Mouse (Mus musculus) heart, embryonic 16.5 days (tissue): ENCODE results near the gene Rnf144a. TPM values are rescaled to one million over a fixed set of nuclear protein-coding genes. Genes with fewer than 3 reads are reported as not detected.
"Not testable (repeated sequence)": the region's sequence is repeated elsewhere in the genome, so short reads cannot be mapped to it uniquely, and the experiment has no call there.

ENCODE experiments used
- ATAC-seq: fragments of 200-750 bp; cut with Nextera tagmentation; replicated peaks from 2 replicates; pipeline ENCODE4 v1.8.0; 2017; ENCODE audit warnings: moderate number of reproducible peaks; ENCODE audit not compliant: insufficient read depth, low FRiP score; ENCODE audit errors: extremely low read depth
- H3K27ac ChIP-seq: fragments of 300-500 bp; sonication (generic); 2 replicates; pipeline ENCODE4 v1.5.1; 2014; ENCODE audit warnings: mild to moderate bottlenecking, low read length, control low read depth, moderate library complexity
- H3K27me3 ChIP-seq: fragments of 300-500 bp; sonication (generic); 2 replicates; pipeline ENCODE4 v1.6.1; 2014; ENCODE audit warnings: low read length, mixed read lengths; ENCODE audit not compliant: control insufficient read depth, insufficient read depth
- H3K36me3 ChIP-seq: fragments of 300-500 bp; sonication (generic); 2 replicates; pipeline ENCODE4 v1.6.1; 2014; ENCODE audit not compliant: control insufficient read depth, insufficient read depth
- H3K4me1 ChIP-seq: fragments of 300-500 bp; sonication (generic); 2 replicates; pipeline ENCODE4 v1.6.1; 2014; ENCODE audit warnings: low read length, mixed read lengths; ENCODE audit not compliant: control insufficient read depth, insufficient read depth
- H3K4me2 ChIP-seq: fragments of 300-500 bp; sonication (generic); 2 replicates; pipeline ENCODE4 v1.6.1; 2014; ENCODE audit warnings: low read depth, mild to moderate bottlenecking, control low read depth, low read length
- H3K4me3 ChIP-seq: fragments of 300-500 bp; sonication (generic); 2 replicates; pipeline ENCODE4 v1.5.1; 2014; ENCODE audit warnings: mild to moderate bottlenecking, control low read depth, low read length
- H3K9ac ChIP-seq: fragments of 300-500 bp; sonication (generic); 2 replicates; pipeline ENCODE4 v1.6.1; 2014; ENCODE audit warnings: low read length, control low read depth
- H3K9me3 ChIP-seq: fragments of 300-500 bp; sonication (generic); replicated peaks from 2 replicates; pipeline ENCODE4 v1.6.1; 2016; ENCODE audit warnings: low read length; ENCODE audit not compliant: control insufficient read depth
- WGBS: fragments of 180-500 bp; shearing (Covaris S2); extraction: QIAGEN DNeasy Blood & Tissue Kit; methylation state at CpG from one replicate; pipeline ENCODE4 v1.1.7; 2014; 5-methylcytosine and 5-hydroxymethylcytosine counted together
- polyA plus RNA-seq: library from polyadenylated mRNA; unstranded; fragments of >200 nt; fragmentation: Nextera tagmentation; extraction: Ambion mirVana; gene quantifications from 2 replicates; pipeline ENCODE4 v1.2.1, GENCODE M21; 2015

The Rnf144a gene
- polyA plus RNA-seq, 1 experiment from 2014 or later, result 12.1 TPM

- Histone ChIP-seq H3K27me3 (no peaks in the 10 kb centered on the region), H3K4me2 (no peak overlapping the region), H3K36me3 (no peaks in the 10 kb centered on the region), H3K4me1 (no peaks in the 10 kb centered on the region), H3K27ac (no peak overlapping the region), H3K9me3 (no peaks in the 10 kb centered on the region), H3K9ac (no peak overlapping the region), H3K4me3 (no peak overlapping the region)
- no peak for ATAC-seq
- WGBS, result 0% methylated on average over 2 of the region's 2 CpGs
Measured at GRCm38 (mm10) chr12:26444054-26444453, 29.0 kb upstream of the Rnf144a start.

GRCm38 (mm10) chr12:26439366-26439765 is 24.3 kb upstream of the Rnf144a start:
- no peak for ATAC-seq
- H3K27ac ChIP-seq, result no peak overlapping the region
- H3K4me1 ChIP-seq, result no peaks in the 10 kb centered on the region
- H3K4me2 ChIP-seq, result no peak overlapping the region
- no peak overlapping the region for H3K4me3 ChIP-seq
- H3K36me3 ChIP-seq, result no peaks in the 10 kb centered on the region
- no peak overlapping the region for H3K9ac ChIP-seq
- no peaks in the 10 kb centered on the region for H3K27me3 ChIP-seq
- no peaks in the 10 kb centered on the region for H3K9me3 ChIP-seq
- 56% methylated on average over 3 of the region's 3 CpGs for WGBS

GRCm38 (mm10) chr12:26437950-26438349 is 22.9 kb upstream of the Rnf144a start:
- no peak overlapping the region for H3K4me3 ChIP-seq
- no peaks in the 10 kb centered on the region for H3K36me3 ChIP-seq
- no peak overlapping the region for H3K4me2 ChIP-seq
- H3K9ac ChIP-seq, result no peak overlapping the region
- H3K27me3 ChIP-seq, result no peaks in the 10 kb centered on the region
- no peaks in the 10 kb centered on the region for H3K9me3 ChIP-seq
- 64% methylated on average over 3 of the region's 3 CpGs for WGBS
- ATAC-seq, result no peak
- H3K4me1 ChIP-seq, result no peaks in the 10 kb centered on the region
- no peak overlapping the region for H3K27ac ChIP-seq

GRCm38 (mm10) chr12:26436334-26436733 is 21.3 kb upstream of the Rnf144a start:
- WGBS, result 50% methylated on average over 4 of the region's 4 CpGs
- ATAC-seq, result no peak
- no peaks in the 10 kb centered on the region for H3K4me1 ChIP-seq
- no peak overlapping the region for H3K27ac ChIP-seq
- no peaks in the 10 kb centered on the region for H3K36me3 ChIP-seq
- H3K9me3 ChIP-seq, result no peaks in the 10 kb centered on the region
- no peak overlapping the region for H3K9ac ChIP-seq
- no peak overlapping the region for H3K4me2 ChIP-seq
- H3K4me3 ChIP-seq, result no peak overlapping the region
- no peaks in the 10 kb centered on the region for H3K27me3 ChIP-seq

GRCm38 (mm10) chr12:26428771-26429170 is 13.7 kb upstream of the Rnf144a start:
- H3K9ac ChIP-seq, H3K4me3 ChIP-seq, H3K4me2 ChIP-seq, ATAC-seq, H3K27ac ChIP-seq, H3K36me3 ChIP-seq, H3K9me3 ChIP-seq, H3K27me3 ChIP-seq, H3K4me1 ChIP-seq: not testable (repeated sequence)
- WGBS, result 85% methylated on average over 2 of the region's 2 CpGs

- Histone ChIP-seq H3K27me3 (no peaks in the 10 kb centered on the region), H3K27ac (no peak overlapping the region), H3K4me3 (no peak overlapping the region), H3K36me3 (no peaks in the 10 kb centered on the region), H3K9me3 (no peaks in the 10 kb centered on the region), H3K9ac (no peak overlapping the region), H3K4me1 (no peaks in the 10 kb centered on the region), H3K4me2 (no peak overlapping the region)
- WGBS, result 82% methylated on average over 2 of the region's 2 CpGs
- ATAC-seq, result no peak
Measured at GRCm38 (mm10) chr12:26424841-26425240, 9.8 kb upstream of the Rnf144a start.

GRCm38 (mm10) chr12:26418322-26418721 is 3.3 kb upstream of the Rnf144a start:
- Histone ChIP-seq H3K36me3 (no peaks in the 10 kb centered on the region), H3K4me2 (no peak overlapping the region)
- ATAC-seq, result no peak

GRCm38 (mm10) chr12:26416636-26417295 is 1.7 kb upstream of the Rnf144a start:
- no peaks in the 10 kb centered on the region for H3K36me3 ChIP-seq
- H3K4me3 ChIP-seq, result no peak overlapping the region
- no peak overlapping the region for H3K9ac ChIP-seq
- H3K27me3 ChIP-seq, result peaks cover 2% of the 10 kb centered on the region; the same call in 1 of the 2 replicates
- H3K4me2 ChIP-seq, result no peak overlapping the region
- WGBS, result 73% methylated on average over 7 of the region's 7 CpGs
- no peak for ATAC-seq
- H3K9me3 ChIP-seq, result no peaks in the 10 kb centered on the region
- H3K27ac ChIP-seq, result no peak overlapping the region
- peaks cover 17% of the 10 kb centered on the region for H3K4me1 ChIP-seq

More at GRCm38 (mm10) chr12:26418322-26418721, 3.3 kb upstream of the Rnf144a start:
- Histone ChIP-seq H3K4me3 (no peak overlapping the region), H3K27me3 (no peaks in the 10 kb centered on the region; the same call in 1 of the 2 replicates), H3K27ac (no peak overlapping the region), H3K9me3 (no peaks in the 10 kb centered on the region), H3K4me1 (peaks cover 3% of the 10 kb centered on the region; the same call in 1 of the 2 replicates), H3K9ac (no peak overlapping the region)
- WGBS, result 78% methylated on average over 4 of the region's 4 CpGs

- Histone ChIP-seq H3K27me3 (peaks cover 2% of the 10 kb centered on the region; the same call in 1 of the 2 replicates), H3K9ac (peak overlapping the region; percentile 81), H3K4me3 (peak overlapping the region; percentile 78), H3K27ac (peak overlapping the region; percentile 36), H3K36me3 (no peaks in the 10 kb centered on the region), H3K4me1 (peaks cover 27% of the 10 kb centered on the region), H3K4me2 (peak overlapping the region; percentile 95), H3K9me3 (no peaks in the 10 kb centered on the region)
- under 1% methylated on average over 63 of the region's 64 CpGs for WGBS
- peak; percentile 55 for ATAC-seq
Measured at GRCm38 (mm10) chr12:26414451-26415103, 477 bp downstream of the Rnf144a start.
